ENCODE assay signal across 13 mouse cellular contexts in the genomic region with DNA sequence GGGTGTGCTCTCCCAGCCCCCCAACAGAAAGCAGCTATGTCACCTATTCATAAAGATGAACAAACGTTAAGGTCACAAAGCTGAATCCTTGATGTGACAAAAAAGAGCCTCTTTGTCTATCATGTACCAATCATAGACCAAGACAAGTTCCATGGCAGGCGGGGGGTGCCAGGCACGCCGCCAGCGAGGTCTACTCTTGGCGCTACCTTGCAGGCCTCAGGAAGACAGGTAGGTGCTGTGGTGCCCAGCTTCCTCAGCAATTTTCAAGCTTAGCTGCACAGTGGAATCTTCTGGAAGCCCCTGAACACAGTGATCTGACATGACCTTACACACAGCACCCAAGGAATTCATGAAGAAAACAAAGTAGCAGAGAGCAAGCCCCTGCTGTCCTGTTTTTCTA.
"Had no signal": no experiment of that assay in that cellular context is flagged by ENCODE, and none has a peak within 500 bp of the region (broad histone marks: within the 10 kb centered on the region; RNA-seq: fewer than 3 reads in every experiment).

No protein-coding gene starts in this region.

- H3K4me1 ChIP-seq: hindbrain, embryonic 15.5 days; limb, embryonic 15.5 days; midbrain, embryonic 12.5 days had no signal

- ATAC-seq: intestine, embryonic 16.5 days; liver, postnatal 0 days; midbrain, embryonic 16.5 days had no signal

- H3K4me3 ChIP-seq: hindbrain, embryonic 15.5 days; limb, embryonic 15.5 days; liver, embryonic 13.5 days; lung, embryonic 15.5 days; megakaryocyte, embryonic 14.5 days; midbrain, embryonic 12.5 days had no signal

- H3K27me3 ChIP-seq: hindbrain, embryonic 15.5 days; limb, embryonic 15.5 days; liver, embryonic 13.5 days; lung, embryonic 15.5 days; megakaryocyte, embryonic 14.5 days; midbrain, embryonic 12.5 days had no signal

- H3K9ac ChIP-seq: hindbrain, embryonic 15.5 days; limb, embryonic 15.5 days; liver, embryonic 13.5 days; liver, postnatal 0 days; lung, embryonic 15.5 days; midbrain, embryonic 12.5 days had no signal

- H3K27ac ChIP-seq: hindbrain, embryonic 15.5 days; limb, embryonic 15.5 days; liver, embryonic 13.5 days; lung, embryonic 15.5 days; midbrain, embryonic 12.5 days had no signal

- H3K9me3 ChIP-seq: hindbrain, embryonic 15.5 days; limb, embryonic 15.5 days; liver, embryonic 13.5 days; lung, embryonic 15.5 days; megakaryocyte, embryonic 14.5 days; midbrain, embryonic 12.5 days had no signal

- DNase-seq: layer of hippocampus, postnatal 36 days; liver, embryonic 13.5 days; liver, postnatal 0 days; lung, postnatal 14 days; right cerebral cortex, postnatal 14 days; thymus, adult 2 months had no signal

- H3K36me3 ChIP-seq: hindbrain, embryonic 15.5 days; limb, embryonic 15.5 days; lung, embryonic 15.5 days; midbrain, embryonic 12.5 days had no signal

- H3K4me2 ChIP-seq: hindbrain, embryonic 15.5 days; limb, embryonic 15.5 days; liver, embryonic 13.5 days; lung, embryonic 15.5 days; midbrain, embryonic 12.5 days had no signal
